Mouse (Mus musculus) urinary bladder, adult 2 months (tissue): ENCODE data around the gene Pip5k1b. TPM values are rescaled to one million over a fixed set of nuclear protein-coding genes. Genes with fewer than 3 reads are reported as not detected.

Experiments
- DNase-seq: peaks from one replicate; pipeline ENCODE4 v3.0.0; 2022; ENCODE audit warnings: low spot score
- polyA plus RNA-seq: library from polyadenylated mRNA; depleted of rRNA; stranded (reverse); fragments of >200 nt; gene quantifications from 2 replicates; pipeline ENCODE4 v1.2.3, GENCODE M21; 2012

Pip5k1b gene
- polyA plus RNA-seq, 1 experiment = 1.4 TPM

- DNase-seq = no peak
These were observed 79.2 kb downstream of the Pip5k1b start for GRCm38 (mm10) chr19:24476461-24476860.

DNA sequence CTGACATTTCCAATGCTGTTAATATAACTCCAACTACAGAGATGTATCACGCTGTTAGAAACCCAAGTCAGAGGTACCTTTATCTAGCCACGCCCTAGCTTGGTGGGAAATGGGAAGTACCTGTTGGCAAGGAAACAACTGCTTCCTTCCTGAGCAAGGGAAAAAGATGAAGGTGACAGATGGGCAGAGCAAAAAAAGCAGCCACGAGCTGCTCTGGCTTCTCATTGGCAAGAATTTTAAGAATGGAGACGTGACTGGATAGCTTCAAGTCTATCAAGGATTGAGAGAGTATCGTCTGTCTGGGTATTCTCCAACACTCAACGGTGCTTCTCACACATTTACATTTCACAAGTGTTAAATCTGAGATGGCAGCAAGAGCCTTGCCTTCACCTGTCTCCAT is 80.4 kb downstream of the Pip5k1b start:
- no peak for DNase-seq

DNA sequence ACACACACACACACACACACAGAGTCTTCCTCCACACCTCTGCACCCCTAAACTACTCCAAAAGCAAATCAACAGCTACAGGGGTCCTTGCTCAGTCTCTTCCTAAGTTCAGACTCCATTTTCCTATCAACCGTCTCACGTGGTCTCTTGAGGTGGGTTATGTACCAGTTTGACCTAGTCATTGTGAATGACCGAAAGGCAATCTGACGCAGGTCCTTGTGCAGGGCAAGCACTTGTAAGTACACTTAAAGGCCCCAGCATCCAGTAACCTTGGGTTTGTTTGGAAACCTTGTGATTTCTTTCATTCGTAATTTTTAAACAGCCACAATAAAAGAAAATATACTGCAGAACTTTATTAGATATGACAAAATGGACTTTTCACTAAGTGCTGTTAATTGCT is 83.2 kb downstream of the Pip5k1b start:
- no peak for DNase-seq

DNA sequence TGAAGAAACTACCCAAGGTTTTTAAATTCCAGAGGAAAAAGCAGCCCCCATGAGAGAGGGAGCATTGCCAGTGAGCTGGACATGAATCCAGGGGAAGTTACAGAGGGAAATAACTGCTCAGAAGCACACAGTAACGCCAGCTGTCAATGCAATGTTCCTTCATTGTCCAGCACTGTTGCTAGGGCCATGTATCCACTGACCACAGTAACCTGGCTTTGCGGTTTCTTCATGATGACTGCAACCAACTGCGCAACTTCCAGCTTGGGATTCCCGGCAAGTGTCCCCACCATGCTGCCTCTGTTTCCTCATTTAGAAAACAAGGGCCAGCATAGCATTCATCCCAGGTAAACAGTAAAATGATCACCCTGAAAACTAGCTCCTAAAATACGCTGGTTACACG is 84.1 kb downstream of the Pip5k1b start:
- DNase-seq = no peak

DNA sequence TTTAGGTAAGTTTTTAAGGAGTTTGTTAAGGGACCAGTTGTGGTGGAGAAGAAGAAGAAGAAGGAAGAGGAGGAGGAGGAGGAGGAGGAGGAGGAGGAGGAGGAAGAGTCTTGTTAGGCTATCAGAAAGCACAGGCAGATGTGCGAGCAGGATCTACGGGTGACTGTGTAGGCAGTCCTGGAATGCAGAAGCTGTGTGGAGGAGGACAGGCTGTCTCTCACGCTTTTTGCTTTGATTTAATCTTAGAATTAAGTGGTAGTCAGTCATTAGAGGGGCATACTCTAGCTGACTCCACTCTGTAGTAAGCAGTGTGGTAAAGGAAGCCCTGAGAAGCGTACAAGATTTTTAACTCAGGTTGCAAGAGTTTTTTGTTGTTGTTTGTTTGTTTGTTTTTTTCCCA is 86.5 kb downstream of the Pip5k1b start:
- DNase-seq = no peak

- no peak for DNase-seq
These were observed 87.1 kb downstream of the Pip5k1b start for GRCm38 (mm10) chr19:24468616-24469015.

DNA sequence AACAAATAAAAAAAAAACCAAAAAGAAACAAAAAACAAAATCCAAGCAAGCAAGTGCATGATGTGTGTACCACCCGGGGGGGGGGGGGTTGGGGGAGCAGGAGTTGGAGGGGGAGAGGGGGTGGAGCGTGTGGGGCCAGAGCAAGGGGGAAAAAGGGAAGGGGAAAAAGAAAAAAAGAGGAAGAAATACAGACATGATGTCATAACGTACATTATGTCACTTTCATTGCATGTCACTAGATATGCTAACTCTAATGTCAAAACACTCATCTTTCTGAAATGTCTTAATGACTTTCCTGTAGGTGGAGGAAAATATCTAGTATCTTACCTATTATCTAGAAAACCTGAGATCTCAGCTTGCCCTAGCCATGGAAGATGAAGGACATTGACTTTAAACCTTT is 92.7 kb downstream of the Pip5k1b start:
- DNase-seq = no peak

GRCm38 (mm10) chr19:24456591-24457231 is 99.0 kb downstream of the Pip5k1b start:
- DNase-seq = no peak

GRCm38 (mm10) chr19:24455249-24455960 is 100.3 kb downstream of the Pip5k1b start:
- no peak for DNase-seq

DNA sequence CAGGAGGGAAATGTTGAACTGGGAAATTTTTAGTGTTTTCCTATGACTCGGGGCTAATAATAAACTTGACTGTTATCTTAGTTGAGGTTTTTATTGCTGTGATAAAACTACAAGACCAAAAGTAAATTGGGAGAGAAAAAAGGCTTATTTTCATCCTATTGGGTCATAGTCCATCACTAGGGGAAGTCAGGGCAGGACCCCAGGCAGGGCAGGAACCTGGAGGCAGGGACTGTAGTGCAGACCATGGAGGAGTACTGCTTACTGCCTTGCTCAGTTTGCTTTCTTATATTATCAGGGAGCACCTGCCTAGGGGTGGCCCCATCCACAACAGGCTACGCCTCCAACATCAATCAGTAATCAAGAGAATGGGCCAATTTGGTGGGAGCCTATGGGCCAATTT is 101.2 kb downstream of the Pip5k1b start:
- DNase-seq = no peak

DNA sequence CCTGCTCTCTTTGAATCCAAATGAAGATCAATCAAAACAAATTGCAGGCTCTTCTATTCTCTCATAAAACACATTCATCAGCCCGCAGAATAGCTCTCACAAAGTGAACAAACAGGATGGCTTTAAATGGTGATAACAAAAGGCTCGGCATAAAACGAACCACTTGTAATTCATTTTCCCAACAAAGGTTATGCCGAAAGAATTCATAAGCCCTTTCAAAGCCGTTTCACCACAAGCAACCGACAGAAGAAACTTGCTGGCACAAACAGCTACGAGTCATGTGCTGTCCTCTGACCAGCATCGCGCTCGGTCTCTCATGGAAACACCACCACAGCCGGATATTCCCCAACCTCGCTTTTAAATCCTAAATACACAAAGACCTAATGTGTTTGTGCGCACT is 102.3 kb downstream of the Pip5k1b start:
- no peak for DNase-seq

DNA sequence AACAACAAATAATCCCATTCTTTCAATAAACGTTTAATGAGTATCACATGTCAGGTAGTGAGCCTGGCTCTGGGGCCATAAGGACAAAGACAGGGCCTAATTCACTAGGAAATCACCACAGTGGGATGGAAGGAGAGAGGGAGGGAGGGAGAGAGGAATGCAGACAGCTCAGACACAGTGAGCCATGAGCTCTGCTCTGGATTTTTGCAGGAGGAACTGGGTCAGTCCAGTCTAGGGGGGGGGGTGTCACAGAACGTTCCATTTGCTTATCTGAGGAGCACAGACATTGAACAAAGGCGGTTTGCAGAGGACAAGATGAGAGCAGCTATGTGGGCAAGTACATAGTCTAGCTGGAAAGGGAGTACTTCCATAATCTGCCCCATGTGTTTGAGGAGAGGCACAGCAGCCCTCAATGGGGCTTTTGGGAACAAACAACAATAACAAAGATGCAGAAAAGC is 103.2 kb downstream of the Pip5k1b start:
- DNase-seq = no peak

DNA sequence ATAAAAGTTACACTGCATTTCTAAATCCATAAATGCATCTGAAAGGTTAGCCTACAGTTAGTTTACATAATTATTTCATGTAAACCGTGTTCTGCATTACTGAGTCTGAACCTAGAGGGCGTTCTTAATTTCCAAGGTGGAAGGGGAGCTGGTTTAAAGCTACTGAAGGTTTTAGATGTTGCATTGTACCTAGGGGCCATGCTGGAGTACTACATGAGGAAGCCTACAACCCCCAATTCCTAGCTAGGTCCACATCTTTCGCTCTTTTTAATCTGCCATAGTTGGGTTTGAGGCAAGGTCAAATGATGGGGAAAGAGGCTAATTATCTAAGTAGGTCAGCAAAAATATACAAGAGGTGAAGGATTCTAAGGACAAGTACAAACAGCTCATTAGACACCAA is 104.0 kb downstream of the Pip5k1b start:
- DNase-seq = no peak

DNA sequence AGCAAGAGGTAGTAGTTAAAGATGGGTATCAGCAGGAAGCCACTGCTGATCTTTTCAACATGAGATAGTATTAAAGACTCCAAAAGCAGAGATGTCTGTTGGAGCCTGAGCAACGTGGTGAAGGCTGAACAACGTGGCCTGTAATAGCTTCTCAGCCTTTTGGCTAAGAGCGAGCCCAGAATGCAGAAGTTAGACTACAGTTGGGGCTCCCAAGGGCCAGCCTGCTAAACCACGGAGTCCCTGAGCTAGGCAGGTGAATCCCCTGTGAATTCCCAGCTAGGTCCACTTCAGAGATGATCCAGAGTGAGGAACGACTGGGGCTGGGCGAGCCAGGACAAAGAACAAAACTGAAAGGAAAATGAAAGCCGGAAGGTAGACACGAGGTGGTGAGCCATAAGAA is 104.9 kb downstream of the Pip5k1b start:
- no peak for DNase-seq

DNA sequence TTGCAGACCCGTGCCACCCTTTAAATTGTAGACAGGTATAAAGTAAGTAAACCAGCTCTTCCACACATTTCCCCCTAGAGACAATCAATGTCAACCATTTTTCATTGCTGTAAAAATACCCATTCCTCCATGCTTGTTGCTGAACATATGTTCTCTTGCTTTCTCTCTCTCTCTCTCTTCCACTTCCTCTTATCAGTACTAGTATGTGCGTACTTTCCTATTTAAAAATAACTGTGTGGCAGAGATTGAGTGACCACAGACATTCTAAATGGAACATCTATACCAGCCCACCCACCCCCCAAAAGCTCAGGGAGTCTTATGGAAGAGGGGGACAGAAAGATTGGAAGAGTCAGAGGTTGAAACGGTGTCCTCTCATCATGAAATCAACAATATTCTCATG is 111.3 kb downstream of the Pip5k1b start:
- no peak for DNase-seq

- DNase-seq = no peak
These were observed 116.0 kb downstream of the Pip5k1b start for GRCm38 (mm10) chr19:24439715-24440114.

GRCm38 (mm10) chr19:24434291-24434690 is 121.4 kb downstream of the Pip5k1b start:
- no peak for DNase-seq

- no peak for DNase-seq
These were observed 123.2 kb downstream of the Pip5k1b start for GRCm38 (mm10) chr19:24432447-24432846.

GRCm38 (mm10) chr19:24431381-24431780 is 124.3 kb downstream of the Pip5k1b start:
- DNase-seq = no peak

DNA sequence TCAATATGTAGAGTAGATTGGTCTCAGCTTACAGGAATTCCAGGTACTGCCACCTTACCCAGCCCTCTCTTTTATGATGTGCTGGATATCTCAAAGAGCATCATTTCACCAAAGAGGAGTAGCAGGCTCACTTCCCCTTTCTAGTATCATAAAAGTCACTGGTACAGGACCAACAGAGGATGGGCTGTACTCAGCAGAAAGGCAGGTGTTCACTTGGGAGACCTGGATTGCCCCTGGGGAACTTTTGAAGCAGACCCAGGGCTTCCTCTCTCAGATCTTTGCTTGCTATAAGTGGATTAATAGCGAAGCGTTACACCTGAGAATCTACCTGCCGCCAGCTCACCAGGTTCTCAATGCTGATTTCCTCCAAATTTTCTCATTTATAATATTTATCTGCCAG is 127.7 kb downstream of the Pip5k1b start:
- DNase-seq = no peak

DNA sequence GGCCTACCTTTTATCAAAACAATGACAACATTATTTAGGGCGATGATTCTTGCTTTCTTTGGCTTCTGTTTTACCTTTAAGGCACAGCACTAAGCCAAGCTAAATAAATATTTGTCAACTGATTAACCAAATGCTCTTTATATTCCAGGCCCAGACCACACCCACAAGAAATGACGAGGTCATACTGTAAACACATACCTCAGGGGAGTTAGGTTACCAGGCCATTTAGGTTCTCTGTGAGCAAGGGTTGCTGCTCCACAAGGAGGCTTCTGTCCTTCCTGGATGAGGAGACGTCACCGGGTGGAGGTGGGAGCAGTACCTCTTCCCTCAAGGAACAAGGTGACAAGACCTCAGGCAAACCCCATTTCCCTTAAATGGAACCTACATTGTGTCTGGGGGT is 128.4 kb downstream of the Pip5k1b start:
- DNase-seq = no peak

DNA sequence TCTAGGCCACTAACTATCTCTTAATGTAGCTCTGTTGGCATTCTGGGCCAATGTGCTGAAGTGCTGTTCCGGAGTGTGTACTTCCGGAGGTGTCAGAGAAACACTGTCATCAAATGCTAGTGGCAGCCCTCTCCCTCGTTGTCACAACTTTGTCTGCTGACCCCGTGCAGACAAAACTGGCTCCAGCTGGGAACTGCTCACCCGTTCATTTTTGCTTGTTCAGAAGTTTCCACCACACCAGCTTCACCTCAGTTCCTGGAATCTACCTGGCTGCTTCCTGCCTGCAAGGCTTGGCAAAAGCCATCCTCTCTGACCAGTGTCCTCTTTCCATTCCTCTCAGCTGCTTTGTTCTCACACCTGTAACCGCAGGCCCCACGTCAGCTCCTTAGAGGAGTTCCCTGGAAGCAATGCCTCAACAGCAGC is 128.9 kb downstream of the Pip5k1b start:
- DNase-seq = no peak

GRCm38 (mm10) chr19:24418030-24418429 is 137.6 kb downstream of the Pip5k1b start:
- DNase-seq = no peak

DNA sequence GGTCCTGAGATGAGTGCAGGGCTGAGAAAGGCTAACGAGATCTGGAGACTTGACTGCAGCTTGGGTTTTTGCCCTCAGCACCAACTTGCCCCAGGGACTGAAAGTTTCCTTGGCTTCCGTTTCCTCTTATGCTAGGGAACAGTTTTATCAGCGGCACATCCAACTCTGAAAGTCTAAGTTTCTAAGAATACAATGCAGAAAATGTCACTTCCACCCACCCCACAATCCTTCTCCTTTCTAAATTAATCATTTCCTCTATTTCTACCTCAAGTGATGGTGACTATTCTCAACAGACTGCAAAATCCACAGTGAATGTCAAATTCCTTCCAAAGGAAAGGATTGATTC is 138.0 kb downstream of the Pip5k1b start:
- no peak for DNase-seq
